Mouse (Mus musculus) myocyte (in vitro differentiated cells): ENCODE measurements around the gene Wdr31. TPM values are rescaled to one million over a fixed set of nuclear protein-coding genes. Genes with fewer than 3 reads are reported as not detected.

Experiments
- H3K27me3 ChIP-seq: one replicate; pipeline ENCODE4 v1.6.1; 2011; ENCODE audit not compliant: control insufficient read depth, insufficient read depth, insufficient read length
- H3K36me3 ChIP-seq: one replicate; pipeline ENCODE4 v1.6.1; 2011; ENCODE audit not compliant: control insufficient read depth, insufficient read depth
- H3K4me2 ChIP-seq: one replicate; pipeline ENCODE4 v1.6.1; 2011; ENCODE audit warnings: low read depth, control low read depth
- H3K4me3 ChIP-seq: one replicate; pipeline ENCODE4 v1.5.1; 2011; ENCODE audit warnings: mild to moderate bottlenecking, control low read depth, moderate library complexity
- H3K79me2 ChIP-seq: one replicate; pipeline ENCODE4 v1.6.1; 2011; ENCODE audit not compliant: control insufficient read depth, insufficient read depth
- H3ac ChIP-seq: one replicate; pipeline ENCODE4 v1.6.1; 2011; ENCODE audit not compliant: control insufficient read depth, insufficient read length
- CEBPB ChIP-seq: IDR thresholded peaks from 2 replicates; pipeline ENCODE4 v1.6.1; 2011; ENCODE audit warnings: mild to moderate bottlenecking, moderate library complexity; ENCODE audit not compliant: poor library complexity, insufficient read depth, severe bottlenecking
- E2F4 ChIP-seq: IDR thresholded peaks from one replicate; pipeline ENCODE4 v1.6.1; 2011; ENCODE audit warnings: mild to moderate bottlenecking, control low read depth, moderate library complexity; ENCODE audit not compliant: insufficient read depth
- MAX ChIP-seq: IDR thresholded peaks from one replicate; pipeline ENCODE4 v1.6.1; 2011; ENCODE audit warnings: low read depth, mild to moderate bottlenecking, control low read depth
- MYOD1 ChIP-seq, 3 experiments: IDR thresholded peaks; one replicate each; pipeline ENCODE4 v1.6.1; 2011; ENCODE audit warnings: control low read depth in 2 of 3, low read depth in 2 of 3, mild to moderate bottlenecking in 2 of 3, moderate library complexity in 1 of 3; ENCODE audit not compliant: insufficient read length in 2 of 3, control insufficient read depth in 1 of 3
- MYOG ChIP-seq, 3 experiments: IDR thresholded peaks; one replicate each; pipeline ENCODE4 v1.6.1; 2011; ENCODE audit warnings: control low read depth in 2 of 3, low read depth in 2 of 3, mild to moderate bottlenecking in 2 of 3; ENCODE audit not compliant: insufficient read length in 2 of 3, control insufficient read depth in 1 of 3, insufficient read depth in 1 of 3
- POLR2A ChIP-seq: IDR thresholded peaks from one replicate; pipeline ENCODE4 v1.6.1; 2011; ENCODE audit warnings: low read depth, mild to moderate bottlenecking, control low read depth, moderate library complexity; ENCODE audit not compliant: insufficient read length
- POLR2AphosphoS2 ChIP-seq: IDR thresholded peaks from one replicate; pipeline ENCODE4 v1.6.1; 2011; ENCODE audit warnings: low read depth, control low read depth; ENCODE audit not compliant: insufficient read length
- REST ChIP-seq: IDR thresholded peaks from one replicate; pipeline ENCODE4 v1.6.1; 2011; ENCODE audit warnings: mild to moderate bottlenecking, control low read depth, moderate library complexity; ENCODE audit not compliant: insufficient read depth, insufficient read length
- SRF ChIP-seq: IDR thresholded peaks from one replicate; pipeline ENCODE4 v1.6.1; 2011; ENCODE audit warnings: low read depth; ENCODE audit not compliant: control insufficient read depth, insufficient read length
- TCF12 ChIP-seq: IDR thresholded peaks from one replicate; pipeline ENCODE4 v1.6.1; 2011; ENCODE audit warnings: mild to moderate bottlenecking, control low read depth; ENCODE audit not compliant: poor library complexity, insufficient read depth, severe bottlenecking
- TCF3 ChIP-seq: IDR thresholded peaks from one replicate; pipeline ENCODE4 v1.6.1; 2011; ENCODE audit warnings: low read depth, control low read depth; ENCODE audit not compliant: insufficient read length
- USF1 ChIP-seq: IDR thresholded peaks from one replicate; pipeline ENCODE4 v1.6.1; 2011; ENCODE audit warnings: low read depth, mild to moderate bottlenecking, control low read depth, moderate library complexity
- polyA plus RNA-seq: library from polyadenylated mRNA; unstranded; fragments of >200 nt; fragmentation: generic; extraction: Trizol; gene quantifications from one replicate; pipeline ENCODE4 v1.2.1, GENCODE M21; 2012; ENCODE audit warnings: missing spikeins

Gene Wdr31
- polyA plus RNA-seq, 1 experiment, result 3.3 TPM

DNA sequence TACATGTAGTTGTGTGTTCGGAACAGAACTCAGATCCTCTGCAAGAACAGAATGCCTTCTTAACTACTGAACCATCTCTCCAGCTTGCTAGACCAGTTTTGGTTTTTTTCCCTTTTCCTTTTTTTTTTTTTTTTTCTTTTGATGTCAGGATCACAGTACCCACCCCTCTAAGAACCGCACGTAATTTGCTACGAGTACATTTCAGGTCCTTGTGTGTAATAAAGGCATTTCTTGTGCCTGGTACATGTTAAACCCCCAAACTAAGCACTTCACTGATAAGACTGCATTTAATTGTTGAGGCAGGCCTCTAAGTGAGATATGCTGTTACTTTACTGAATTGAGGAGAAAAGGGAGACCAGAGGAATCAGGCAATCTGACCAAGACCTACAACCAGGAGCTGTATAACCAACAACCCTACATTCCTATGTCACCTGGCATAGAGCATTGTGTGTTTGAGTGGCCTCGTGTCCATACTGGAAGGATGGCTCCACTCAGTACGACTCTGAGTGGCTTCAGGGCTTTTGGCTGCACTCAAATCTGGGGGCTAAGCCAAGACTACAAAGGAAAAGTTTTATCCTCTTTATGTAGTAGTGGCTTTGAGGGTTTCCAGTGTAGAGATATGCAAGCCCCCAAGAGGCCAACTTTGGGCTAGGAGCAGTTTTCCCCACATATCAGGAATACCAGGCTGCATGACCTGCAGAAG is 7.0 kb upstream of the Wdr31 start:
- Histone ChIP-seq H3K27me3 (no peaks in the 10 kb centered on the region), H3ac (no peak overlapping the region), H3K79me2 (no peaks in the 10 kb centered on the region), H3K4me2 (no peak overlapping the region), H3K4me3 (no peak overlapping the region), H3K36me3 (no peaks in the 10 kb centered on the region)
- TF ChIP-seq CEBPB (no peak), TCF3 (no peak), MAX (no peak), TCF12 (no peak), SRF (no peak)

DNA sequence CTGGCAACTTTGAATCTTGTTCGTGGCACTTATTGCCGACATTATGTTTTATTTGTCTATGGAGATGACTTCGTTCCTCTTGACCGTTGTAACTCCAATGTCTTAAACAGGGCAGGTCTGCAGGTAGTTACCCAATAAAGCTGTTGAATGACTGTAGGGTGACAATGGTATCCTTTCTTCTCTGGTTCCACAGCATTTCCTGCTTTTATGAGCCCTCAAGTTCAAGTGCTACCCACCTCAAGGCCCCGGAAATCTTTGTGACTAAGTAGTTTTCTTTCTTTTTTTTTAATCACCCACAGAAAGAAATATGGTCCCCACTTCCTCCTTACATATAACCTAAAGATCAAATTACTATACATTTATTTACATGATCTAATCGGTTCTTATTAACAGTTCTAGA is 5.1 kb upstream of the Wdr31 start:
- Histone ChIP-seq H3K4me3 (no peak overlapping the region), H3K27me3 (no peaks in the 10 kb centered on the region), H3K79me2 (no peaks in the 10 kb centered on the region), H3K4me2 (peak overlapping the region; percentile 25), H3ac (no peak overlapping the region), H3K36me3 (no peaks in the 10 kb centered on the region)
- TF ChIP-seq POLR2AphosphoS2, result no peak
- TF ChIP-seq USF1, result no peak
- TF ChIP-seq POLR2A, result no peak
- TF ChIP-seq TCF3, result no peak
- TF ChIP-seq MAX, result no peak
- TF ChIP-seq MYOD1 (IDR thresholded peaks at IDR 0.05; ENCODE audit: control insufficient read depth in 1 of 3, insufficient read length in 2 of 3, low read depth in 2 of 3), result no peak
- no peak for TF ChIP-seq MYOG (IDR thresholded peaks at IDR 0.05; ENCODE audit: control insufficient read depth in 1 of 3, insufficient read depth in 1 of 3, insufficient read length in 2 of 3, low read depth in 2 of 3)
- no peak for TF ChIP-seq E2F4
- TF ChIP-seq CEBPB, result no peak
- no peak for TF ChIP-seq SRF
- TF ChIP-seq TCF12, result no peak
- TF ChIP-seq REST, result no peak

DNA sequence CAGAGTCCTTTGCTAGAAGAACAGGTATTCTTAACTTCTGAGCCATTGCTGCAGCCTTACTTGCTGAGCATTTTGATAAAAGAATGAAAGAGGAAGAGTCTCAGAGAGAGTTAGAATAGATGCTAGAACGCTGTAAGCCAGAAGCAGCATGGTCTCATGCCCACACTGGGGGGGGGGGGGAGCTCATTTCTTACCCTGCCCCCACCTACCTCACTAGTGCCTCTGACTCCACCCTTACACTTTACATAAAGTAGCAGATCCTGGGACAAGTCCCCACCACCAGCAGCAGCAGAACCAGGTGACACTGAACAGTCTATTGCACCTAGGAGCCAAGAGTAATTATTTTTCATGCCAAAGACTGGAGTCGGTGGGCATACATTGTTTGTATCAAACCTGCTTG is 4.4 kb upstream of the Wdr31 start:
- H3K4me2 ChIP-seq, result no peak overlapping the region
- H3K79me2 ChIP-seq, result no peaks in the 10 kb centered on the region
- no peak overlapping the region for H3ac ChIP-seq
- no peaks in the 10 kb centered on the region for H3K27me3 ChIP-seq
- no peak for TF ChIP-seq CEBPB
- no peak for TF ChIP-seq REST
- TF ChIP-seq POLR2A, result no peak
- no peak for TF ChIP-seq USF1
- no peak for TF ChIP-seq POLR2AphosphoS2
- TF ChIP-seq MYOG (IDR thresholded peaks at IDR 0.05; ENCODE audit: control insufficient read depth in 1 of 3, insufficient read depth in 1 of 3, insufficient read length in 2 of 3, low read depth in 2 of 3), result no peak
- TF ChIP-seq MAX, result no peak
- TF ChIP-seq MYOD1 (IDR thresholded peaks at IDR 0.05; ENCODE audit: control insufficient read depth in 1 of 3, insufficient read length in 2 of 3, low read depth in 2 of 3), result no peak
- TF ChIP-seq TCF3, result no peak
- no peak for TF ChIP-seq TCF12
- TF ChIP-seq E2F4, result no peak
- TF ChIP-seq SRF, result no peak
- no peaks in the 10 kb centered on the region for H3K36me3 ChIP-seq
- no peak overlapping the region for H3K4me3 ChIP-seq

DNA sequence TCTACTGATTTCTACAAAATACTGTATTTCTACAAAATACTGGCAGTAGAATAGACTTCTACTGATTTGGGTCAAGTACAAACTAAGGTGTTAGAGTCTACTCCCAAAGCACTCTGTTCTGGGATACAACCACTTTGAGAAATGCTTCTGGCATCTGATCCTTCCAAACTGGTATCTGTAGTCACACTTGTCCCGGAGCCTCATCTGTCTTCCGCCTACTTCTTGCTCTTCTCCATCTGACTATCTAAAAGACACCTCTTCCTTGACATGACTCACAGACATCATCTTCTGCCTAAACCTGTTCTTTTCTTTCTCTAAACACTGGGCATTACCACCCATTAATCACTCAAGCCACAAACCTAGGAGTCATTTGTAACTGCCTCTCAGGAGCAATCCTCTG is 1.4 kb upstream of the Wdr31 start:
- Histone ChIP-seq H3K4me2 (no peak overlapping the region), H3K4me3 (no peak overlapping the region), H3K79me2 (no peaks in the 10 kb centered on the region), H3ac (no peak overlapping the region), H3K27me3 (no peaks in the 10 kb centered on the region), H3K36me3 (no peaks in the 10 kb centered on the region)
- TF ChIP-seq MAX, result no peak
- no peak for TF ChIP-seq TCF12
- no peak for TF ChIP-seq CEBPB
- TF ChIP-seq USF1, result no peak
- TF ChIP-seq TCF3, result no peak
- TF ChIP-seq E2F4, result no peak
- TF ChIP-seq SRF, result no peak
- no peak for TF ChIP-seq POLR2AphosphoS2
- TF ChIP-seq REST, result no peak
- no peak for TF ChIP-seq MYOD1 (IDR thresholded peaks at IDR 0.05; ENCODE audit: control insufficient read depth in 1 of 3, insufficient read length in 2 of 3, low read depth in 2 of 3)
- no peak for TF ChIP-seq MYOG (IDR thresholded peaks at IDR 0.05; ENCODE audit: control insufficient read depth in 1 of 3, insufficient read depth in 1 of 3, insufficient read length in 2 of 3, low read depth in 2 of 3)
- TF ChIP-seq POLR2A, result no peak

DNA sequence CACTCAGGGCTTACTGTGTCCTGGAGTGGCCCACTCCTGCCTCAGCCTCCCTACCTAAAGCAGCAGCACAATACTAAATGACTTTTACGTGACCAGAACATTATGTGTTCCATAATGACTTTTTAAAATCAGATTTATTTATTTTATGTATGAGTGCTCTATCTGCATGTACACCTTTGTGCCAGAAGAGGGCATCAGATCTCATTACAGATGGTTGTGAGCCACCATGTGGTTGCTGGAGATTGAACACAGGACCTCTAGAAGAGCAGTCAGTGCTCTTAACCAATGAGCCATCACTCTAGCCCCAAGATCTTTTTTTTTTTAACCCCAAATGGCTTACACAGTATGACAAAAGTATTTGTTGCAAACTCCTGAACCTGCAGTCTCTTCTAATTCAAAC is 2.5 kb downstream of the Wdr31 start:
- H3K36me3 ChIP-seq, result no peaks in the 10 kb centered on the region
- no peak overlapping the region for H3K4me3 ChIP-seq
- no peaks in the 10 kb centered on the region for H3K27me3 ChIP-seq
- no peak for TF ChIP-seq USF1
- no peak for TF ChIP-seq CEBPB
- no peak for TF ChIP-seq E2F4
- no peak for TF ChIP-seq MYOD1 (IDR thresholded peaks at IDR 0.05; ENCODE audit: control insufficient read depth in 1 of 3, insufficient read length in 2 of 3, low read depth in 2 of 3)
- no peak for TF ChIP-seq TCF3
- H3K79me2 ChIP-seq, result no peaks in the 10 kb centered on the region
- H3ac ChIP-seq, result no peak overlapping the region
- H3K4me2 ChIP-seq, result no peak overlapping the region
